Mouse (Mus musculus): ENCODE results near the gene Frmd5. TPM values are rescaled to one million over a fixed set of nuclear protein-coding genes. Genes with fewer than 3 reads are reported as not detected.
"Not testable (repeated sequence)": the region's sequence is repeated elsewhere in the genome, so short reads cannot be mapped to it uniquely, and the experiment has no call there.

The Frmd5 gene
- total RNA-seq, 2 experiments from 2014 or later: 30.1 to 37.0 TPM

DNA sequence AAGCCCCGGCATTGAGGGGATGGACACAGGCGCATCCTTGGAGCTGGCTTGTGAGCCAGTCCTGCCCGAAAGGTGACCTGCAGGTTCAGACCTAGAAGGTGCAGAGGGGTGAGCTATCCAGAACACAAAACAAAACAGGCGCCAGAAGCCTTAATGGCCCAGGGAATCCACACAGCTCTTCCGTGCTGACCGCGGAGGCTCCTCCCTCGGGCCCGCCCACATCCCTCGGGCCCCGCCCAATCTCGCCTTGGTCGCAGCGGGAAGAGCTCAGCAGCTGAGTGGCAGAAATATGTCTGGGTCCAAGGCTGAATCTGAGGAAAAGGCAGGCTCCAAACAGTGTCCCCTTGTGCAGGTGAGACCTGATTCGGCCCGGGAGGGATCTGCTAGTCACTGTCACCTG lies 297.3 kb downstream of the Frmd5 start:
- DNase-seq (ENCODE audit: extremely low spot score in 1 of 2, low spot score in 1 of 2): peak; percentile 28 to 31

DNA sequence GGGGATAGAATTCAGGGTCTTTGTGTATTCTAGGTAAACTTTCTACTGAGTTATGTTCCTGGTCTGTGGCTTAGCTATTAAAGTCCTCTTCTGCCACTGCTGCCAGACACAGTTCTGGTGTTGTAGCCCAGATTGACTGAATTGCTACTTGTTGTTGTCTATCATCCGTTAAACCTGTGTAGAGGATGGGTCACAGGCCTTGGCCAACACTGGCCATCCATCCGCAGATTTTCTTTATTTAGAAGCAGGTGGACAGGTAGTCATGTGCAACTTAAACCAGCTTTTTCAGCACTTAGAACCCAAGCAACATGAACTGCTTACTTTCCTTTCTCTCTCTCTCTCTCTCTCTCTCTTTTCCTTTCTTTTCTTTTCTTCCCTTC lies 298.9 kb downstream of the Frmd5 start:
- no peak for DNase-seq (ENCODE audit: extremely low spot score in 1 of 2, low spot score in 1 of 2)

DNA sequence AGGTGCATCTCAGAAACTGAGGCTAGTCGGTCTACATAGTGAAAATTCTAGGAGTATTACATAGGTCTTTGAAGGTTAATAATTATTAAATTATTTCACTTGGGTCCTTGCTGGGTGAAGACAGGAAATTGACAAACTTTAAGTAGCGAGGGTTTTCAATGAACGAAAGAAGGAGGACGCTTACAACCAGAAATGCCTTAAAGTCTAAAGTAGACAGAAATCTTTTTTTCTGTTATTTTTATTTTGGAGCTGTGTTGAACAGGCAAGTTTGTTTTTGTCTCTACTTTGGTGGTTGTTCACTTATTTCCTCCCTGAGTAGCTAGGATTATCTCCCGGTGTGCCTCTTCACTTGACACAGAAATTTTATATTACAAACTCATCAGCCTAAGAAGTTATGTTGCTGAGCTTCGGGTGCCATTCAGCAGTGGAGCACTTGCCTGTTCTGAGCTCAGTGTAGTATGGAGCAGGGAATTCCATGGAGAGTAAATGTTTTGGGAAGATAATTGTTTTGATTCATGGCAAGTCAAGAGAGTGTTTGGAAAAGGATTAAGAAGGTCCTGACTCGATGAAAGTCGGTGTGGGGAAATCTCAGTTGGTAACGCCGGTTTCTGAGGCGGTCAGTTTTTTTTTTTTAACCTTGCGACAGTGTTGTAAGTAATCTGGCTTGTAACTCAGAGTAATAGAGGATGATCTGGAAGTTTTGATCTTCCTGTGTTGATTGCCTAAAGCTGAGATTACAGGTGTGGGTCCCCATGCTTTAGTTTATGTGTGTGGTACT lies 299.5 kb downstream of the Frmd5 start:
- DNase-seq (ENCODE audit: extremely low spot score in 1 of 2, low spot score in 1 of 2): no peak

DNA sequence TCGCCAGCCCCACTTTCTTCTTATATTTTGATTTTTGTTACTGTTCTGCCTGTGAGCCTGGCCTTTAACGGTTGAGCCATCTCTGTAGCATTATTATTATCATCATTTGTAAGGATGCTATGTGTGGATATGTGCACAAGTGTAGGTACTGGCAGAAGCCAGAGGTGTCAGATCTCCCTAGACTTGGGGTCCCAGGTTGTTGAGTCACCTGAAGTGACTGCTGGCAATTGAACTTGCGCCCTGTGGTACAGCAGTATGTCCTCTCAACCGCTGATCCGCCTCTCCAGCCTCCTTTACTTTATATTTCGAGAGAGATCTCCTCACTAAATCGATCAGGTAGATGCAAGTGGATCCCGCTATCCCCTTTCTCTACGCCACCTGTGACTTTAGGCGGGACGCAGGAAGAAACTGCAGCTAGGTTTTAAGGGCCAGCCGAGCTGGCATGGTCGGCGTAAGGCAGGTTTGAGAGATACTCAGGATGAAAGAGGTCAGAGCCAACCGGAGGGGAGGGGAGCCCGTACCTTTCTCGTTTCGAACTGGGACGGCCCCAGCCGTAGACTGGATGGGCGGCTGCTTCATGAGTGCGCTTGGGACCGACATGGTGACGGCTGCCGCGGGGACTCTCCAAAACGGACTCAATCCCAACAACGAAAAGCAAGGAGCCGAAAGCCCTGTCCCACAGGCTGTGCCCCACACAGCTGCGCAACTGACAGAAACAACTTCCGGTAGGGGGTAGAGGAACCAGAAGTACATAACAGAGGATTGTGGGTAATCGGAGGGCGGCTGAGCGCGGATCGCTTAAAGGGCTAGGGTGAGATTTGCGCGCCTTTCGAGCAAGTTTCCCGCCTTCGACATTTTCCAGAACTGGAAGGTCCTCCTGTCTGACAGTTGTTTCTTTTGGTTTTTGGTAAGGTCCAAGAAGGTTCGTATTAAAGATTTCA lies 300.7 kb downstream of the Frmd5 start, which contains the start of the genes Mfap1a and Wdr76:
Gene Mfap1a, minus strand, starts transcription at position 724 of the 941 bp plus-strand sequence.
Gene Wdr76, plus strand, starts transcription at position 782 of the 941 bp plus-strand sequence.
- DNase-seq (ENCODE audit: extremely low spot score in 1 of 2, low spot score in 1 of 2): peak; percentile 62 to 71

DNA sequence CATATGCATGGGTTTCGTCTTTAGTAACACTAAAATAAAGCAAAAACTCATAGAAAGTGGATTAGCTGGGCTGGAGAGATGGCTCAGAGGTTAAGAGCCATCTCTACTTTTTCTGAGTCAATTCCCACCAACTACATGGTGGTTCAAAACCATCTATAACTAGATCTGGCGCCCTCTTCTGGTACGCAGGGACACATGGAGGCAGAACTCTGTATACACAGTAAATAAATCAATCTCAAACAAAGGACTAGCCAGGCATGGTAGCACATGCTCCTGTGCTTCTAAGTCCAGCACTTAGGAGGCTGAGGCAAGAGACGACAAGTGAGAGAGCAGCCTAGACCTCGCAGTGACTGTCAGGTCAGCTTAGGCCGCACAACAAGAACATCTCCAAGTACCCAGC lies 305.3 kb downstream of the Frmd5 start:
- not testable (repeated sequence) for DNase-seq (ENCODE audit: extremely low spot score in 1 of 2, low spot score in 1 of 2)

Other genes with a start within 250 kb of the Frmd5 start
- gene Casc4, start 59.9 kb upstream of the Frmd5 start, total RNA-seq (2021): 100 to 1,000 TPM; 106 to 120 TPM
- gene Ctdspl2, start 148.9 kb upstream of the Frmd5 start, total RNA-seq (2021): 10 to 100 TPM; 33.0 to 33.1 TPM
- under 1 TPM; 0.26 to 0.27 TPM for gene Mageb3, start 149.0 kb upstream of the Frmd5 start, total RNA-seq (2021)
- 10 to 100 TPM; 19.1 to 19.8 TPM for gene Eif3j1, start 221.5 kb upstream of the Frmd5 start, total RNA-seq (2021)